Mouse (Mus musculus) CH12.LX (cell line): ENCODE data around the gene Fgfr2. TPM values are rescaled to one million over a fixed set of nuclear protein-coding genes. Genes with fewer than 3 reads are reported as not detected.

Source experiments
- DNase-seq: peaks from one replicate; pipeline ENCODE4 v3.0.0-alpha.2; 2013; ENCODE audit errors: extremely low read depth
- H3K27ac ChIP-seq: 2 replicates; pipeline ENCODE4 v1.5.1; 2012; ENCODE audit warnings: low read depth, mild to moderate bottlenecking, control low read depth, moderate library complexity; ENCODE audit not compliant: insufficient read depth
- H3K27me3 ChIP-seq: replicated peaks from 2 replicates; pipeline ENCODE3; 2012; ENCODE audit warnings: inconsistent platforms
- H3K36me3 ChIP-seq, 2 experiments: replicated peaks in 1 of 2; 2 replicates each; pipeline versions ENCODE3 to v1.6.1; 2012; ENCODE audit warnings: inconsistent platforms in 1 of 2, low read length in 1 of 2, mild to moderate bottlenecking in 1 of 2, mixed read lengths in 1 of 2, moderate library complexity in 1 of 2; ENCODE audit not compliant: control insufficient read depth in 1 of 2, insufficient read depth in 1 of 2
- H3K4me1 ChIP-seq, 2 experiments: 2 replicates each; pipeline ENCODE4 v1.6.1; 2012; ENCODE audit warnings: inconsistent platforms in 1 of 2, moderate library complexity in 1 of 2; ENCODE audit not compliant: insufficient read depth in 2 of 2, control insufficient read depth in 1 of 2
- H3K4me2 ChIP-seq: 2 replicates; pipeline ENCODE4 v1.6.1; 2012; ENCODE audit warnings: low read depth, mild to moderate bottlenecking, control low read depth; ENCODE audit not compliant: poor library complexity, insufficient read depth, severe bottlenecking
- H3K4me3 ChIP-seq, 3 experiments: fragments of 150-350 bp in 1 of 3; sonication (generic) in 1 of 3; replicated peaks in 1 of 3; 2 replicates each; pipeline versions ENCODE3 to v1.5.1; 2011 to 2012; ENCODE audit warnings: low read depth in 2 of 3, low read length in 2 of 3, mild to moderate bottlenecking in 2 of 3, moderate library complexity in 2 of 3, control low read depth in 1 of 3, improper control_type of control experiment in 1 of 3, inconsistent platforms in 1 of 3, mixed read lengths in 1 of 3; ENCODE audit not compliant: poor library complexity in 1 of 3
- H3K79me2 ChIP-seq: replicated peaks from 2 replicates; pipeline ENCODE4 v1.6.1; 2012; ENCODE audit warnings: mild to moderate bottlenecking, moderate library complexity; ENCODE audit not compliant: control insufficient read depth, poor library complexity, insufficient read depth, severe bottlenecking; ENCODE audit errors: extremely low read depth
- H3K9ac ChIP-seq: 2 replicates; pipeline ENCODE4 v1.6.1; 2012; ENCODE audit warnings: low read depth, mild to moderate bottlenecking, control low read depth, moderate library complexity; ENCODE audit not compliant: insufficient read depth
- H3K9me3 ChIP-seq: replicated peaks from 2 replicates; pipeline ENCODE3; 2012; ENCODE audit warnings: low read length, inconsistent platforms, mixed read lengths
- BHLHE40 ChIP-seq: IDR thresholded peaks from 2 replicates; pipeline ENCODE4 v1.6.1; 2011; ENCODE audit warnings: mild to moderate bottlenecking, low read depth, low read length, improper control_type of control experiment
- CTCF ChIP-seq, 2 experiments: IDR thresholded peaks in 1 of 2; conservative IDR thresholded peaks in 1 of 2; 2 replicates each; pipeline ENCODE4 v1.5.1; 2011 to 2012; ENCODE audit warnings: low read depth in 2 of 2, low read length in 2 of 2, improper control_type of control experiment in 1 of 2, inconsistent platforms in 1 of 2, mild to moderate bottlenecking in 1 of 2, moderate library complexity in 1 of 2
- ELF1 ChIP-seq: IDR thresholded peaks from 2 replicates; pipeline ENCODE4 v1.6.1; 2014; ENCODE audit warnings: low read depth, mild to moderate bottlenecking, inconsistent platforms, low read length, improper control_type of control experiment
- ETS1 ChIP-seq: conservative IDR thresholded peaks from 2 replicates; pipeline ENCODE4 v1.6.1; 2012; ENCODE audit warnings: low read depth, mild to moderate bottlenecking, inconsistent platforms, low read length, improper control_type of control experiment, moderate library complexity
- GABPA ChIP-seq: IDR thresholded peaks from 2 replicates; pipeline ENCODE4 v1.6.1; 2012; ENCODE audit warnings: low read depth, low read length, improper control_type of control experiment, inconsistent platforms; ENCODE audit not compliant: insufficient replicate concordance
- IRF4 ChIP-seq: IDR thresholded peaks from 2 replicates; pipeline ENCODE4 v1.6.1; 2014; ENCODE audit warnings: low read depth, mild to moderate bottlenecking, inconsistent platforms, low read length, improper control_type of control experiment
- MAFK ChIP-seq: IDR thresholded peaks from 2 replicates; pipeline ENCODE4 v1.6.1; 2011; ENCODE audit warnings: low read length, improper control_type of control experiment; ENCODE audit not compliant: insufficient replicate concordance
- MAX ChIP-seq: IDR thresholded peaks from 2 replicates; pipeline ENCODE4 v1.6.1; 2011; ENCODE audit warnings: low read length, improper control_type of control experiment
- MAZ ChIP-seq: IDR thresholded peaks from 2 replicates; pipeline ENCODE4 v1.6.1; 2012; ENCODE audit warnings: low read depth, mild to moderate bottlenecking, inconsistent platforms, low read length, improper control_type of control experiment, moderate library complexity
- MXI1 ChIP-seq: IDR thresholded peaks from 2 replicates; pipeline ENCODE4 v1.6.1; 2011; ENCODE audit warnings: mild to moderate bottlenecking, low read depth, low read length, improper control_type of control experiment
- MYC ChIP-seq: IDR thresholded peaks from 2 replicates; pipeline ENCODE4 v1.6.1; 2011; ENCODE audit warnings: low read depth, mild to moderate bottlenecking, improper control_type of control experiment, low read length
- NRF1 ChIP-seq: IDR thresholded peaks from 2 replicates; pipeline ENCODE4 v1.6.1; 2014; ENCODE audit warnings: low read depth, mild to moderate bottlenecking, inconsistent platforms, low read length, improper control_type of control experiment, moderate library complexity
- PAX5 ChIP-seq: IDR thresholded peaks from 2 replicates; pipeline ENCODE4 v1.6.1; 2012; ENCODE audit warnings: low read length, inconsistent platforms, mixed read lengths
- POLR2A ChIP-seq: IDR thresholded peaks from 2 replicates; pipeline ENCODE4 v1.6.1; 2011; ENCODE audit warnings: low read depth, mild to moderate bottlenecking, improper control_type of control experiment, low read length
- RAD21 ChIP-seq: IDR thresholded peaks from 2 replicates; pipeline ENCODE4 v1.6.1; 2011; ENCODE audit warnings: low read depth, mild to moderate bottlenecking, low read length, improper control_type of control experiment, moderate library complexity
- RCOR1 ChIP-seq: conservative IDR thresholded peaks from 2 replicates; pipeline ENCODE4 v1.6.1; 2012; ENCODE audit warnings: low read depth, mild to moderate bottlenecking, inconsistent platforms, low read length, improper control_type of control experiment
- SIN3A ChIP-seq: IDR thresholded peaks from 2 replicates; pipeline ENCODE4 v1.6.1; 2012; ENCODE audit warnings: low read length, improper control_type of control experiment, inconsistent platforms
- TBP ChIP-seq: conservative IDR thresholded peaks from 2 replicates; pipeline ENCODE4 v1.6.1; 2011; ENCODE audit warnings: low read depth, low read length, improper control_type of control experiment
- TCF12 ChIP-seq: IDR thresholded peaks from 2 replicates; pipeline ENCODE4 v1.6.1; 2014; ENCODE audit warnings: low read depth, mild to moderate bottlenecking, inconsistent platforms, low read length, improper control_type of control experiment
- UBTF ChIP-seq: IDR thresholded peaks from 2 replicates; pipeline ENCODE4 v1.6.1; 2012; ENCODE audit warnings: low read depth, mild to moderate bottlenecking, inconsistent platforms, low read length, improper control_type of control experiment, moderate library complexity
- USF2 ChIP-seq: conservative IDR thresholded peaks from 2 replicates; pipeline ENCODE4 v1.6.1; 2011; ENCODE audit warnings: low read depth, low read length, improper control_type of control experiment
- ZKSCAN1 ChIP-seq: IDR thresholded peaks from 2 replicates; pipeline ENCODE4 v1.6.1; 2012; ENCODE audit warnings: low read depth, inconsistent platforms, low read length, improper control_type of control experiment, borderline replicate concordance
- ZNF384 ChIP-seq: IDR thresholded peaks from 2 replicates; pipeline ENCODE4 v1.6.1; 2012; ENCODE audit warnings: low read depth, low read length, improper control_type of control experiment, inconsistent platforms
- dilution Hi-C: fragments of 300-500 bp; cut with MboI; formaldehyde crosslinking; loops from 2 replicates; pipeline ENCODE4 v1.14.3; 2020; ENCODE audit warnings: low sequenced_read_pairs; ENCODE audit not compliant: extremely low pct_unique_long_range_greater_than_20kb, extremely low pct_ligation_motif_present
- in situ Hi-C: fragments of 300-500 bp; cut with MboI; formaldehyde crosslinking; loops from 3 replicates; pipeline ENCODE4 v1.14.3; 2019; ENCODE audit warnings: low sequenced_read_pairs, low pct_ligation_motif_present, low pct_unique_long_range_greater_than_20kb, mixed read lengths
- polyA plus RNA-seq: library from polyadenylated mRNA; unstranded; fragments of >175 nt; gene quantifications from 2 replicates; pipeline ENCODE4 v1.2.1, GENCODE M21; 2012; ENCODE audit warnings: low read depth; ENCODE audit not compliant: insufficient read length
- total RNA-seq, 2 experiments: library from RNA; depleted of rRNA; stranded (reverse); fragments of 300-350 nt in 1 of 2; fragments of >200 nt in 1 of 2; gene quantifications; 2 replicates each; pipeline ENCODE4 v1.2.3; 2012 to 2014

Gene Fgfr2
- total and polyA plus RNA-seq, 3 experiments: not detected

DNA sequence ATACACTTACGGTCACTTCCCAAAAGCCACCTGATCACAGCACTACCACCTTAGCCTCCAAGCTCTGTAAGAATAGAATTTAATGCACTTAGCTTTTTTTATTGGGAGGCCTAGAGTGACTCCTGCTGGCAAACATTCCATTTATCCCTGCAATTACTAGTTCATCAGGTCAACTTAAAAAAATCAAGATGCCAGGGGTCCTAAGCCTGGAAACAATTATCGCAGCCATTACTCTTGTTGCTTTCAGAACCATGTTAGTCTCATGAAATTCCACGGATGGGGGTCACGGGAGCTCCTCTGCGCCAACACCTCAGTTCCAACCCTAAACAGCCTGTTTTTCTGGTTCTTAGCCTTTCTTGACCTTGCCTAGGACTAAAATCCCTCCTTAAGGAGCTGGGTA is 308.1 kb downstream of the Fgfr2 start:
- DNase-seq: no peak
- Histone ChIP-seq H3K27me3 (no peaks in the 10 kb centered on the region), H3K4me2 (no peak overlapping the region), H3K27ac (no peak overlapping the region), H3K9ac (no peak overlapping the region), H3K36me3 (peaks cover 0 to 4% of the 10 kb centered on the region in 2 experiments), H3K9me3 (no peaks in the 10 kb centered on the region), H3K4me1 (peaks cover 5 to 45% of the 10 kb centered on the region in 2 experiments), H3K79me2 (peaks cover 24% of the 10 kb centered on the region), H3K4me3 (no peak overlapping the region)
- dilution Hi-C loops: no loop called here
- TF ChIP-seq MAX (no peak), RAD21 (peak; percentile 22), RCOR1 (no peak), ELF1 (no peak), TBP (no peak), CTCF (conservative IDR thresholded peaks at IDR 0.05 in 1 of 2, IDR thresholded peaks at IDR 0.05 in 1 of 2; ENCODE audit: low read depth in 2 of 2, low read length in 2 of 2) (peak in 1 of 2 experiments; percentile 36; a peak in 2 of 4 replicates)
- in situ Hi-C loops: no loop called here

DNA sequence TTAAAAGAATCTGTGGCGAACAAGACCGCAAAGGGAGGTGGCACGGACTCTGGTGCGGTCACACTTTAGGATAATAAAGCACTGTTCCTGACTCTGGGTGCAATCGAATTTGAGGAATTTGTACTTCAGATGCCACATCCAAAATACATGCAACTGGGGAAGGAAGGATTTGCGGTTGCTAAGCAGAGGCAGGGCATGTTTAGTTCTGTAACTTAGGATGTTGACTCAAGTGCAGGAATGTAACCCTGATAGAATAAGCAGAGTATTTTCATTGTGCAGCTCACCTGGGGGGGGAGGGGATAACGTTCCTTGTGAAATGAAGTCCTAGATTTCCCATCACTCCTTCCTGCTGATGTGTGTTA is 309.1 kb downstream of the Fgfr2 start:
- no peaks in the 10 kb centered on the region for H3K9me3 ChIP-seq
- H3K27ac ChIP-seq: peak overlapping the region; percentile 71; the same call in 1 of the 2 replicates
- H3K9ac ChIP-seq: peak overlapping the region; percentile 82
- H3K4me2 ChIP-seq: peak overlapping the region; percentile 74
- H3K36me3 ChIP-seq: peaks cover 0 to 2% of the 10 kb centered on the region in 2 experiments
- no peak for DNase-seq
- peak overlapping the region; percentile 65 to 82 (median 81) for H3K4me3 ChIP-seq
- no peak for TF ChIP-seq MAX
- 0 out of 2 replicates have a peak, but pooled peaks have one; percentile 7 for TF ChIP-seq MYC
- TF ChIP-seq MAFK: no peak
- TF ChIP-seq, all 38 proteins: peak for 1
- Histone ChIP-seq H3K4me1 (peaks cover 7 to 54% of the 10 kb centered on the region in 2 experiments), H3K27me3 (no peaks in the 10 kb centered on the region), H3K79me2 (peaks cover 35% of the 10 kb centered on the region)
- in situ Hi-C loops: no loop called here
- dilution Hi-C loops: no loop called here

- peak within 1 kb of the TSS; percentile 82 for H3K9ac ChIP-seq
- no peaks in the 10 kb centered on the region for H3K27me3 ChIP-seq
- in situ Hi-C loops: no loop called here
- no peaks in the 10 kb centered on the region for H3K9me3 ChIP-seq
- peaks cover 40% of the 10 kb centered on the region for H3K79me2 ChIP-seq
- dilution Hi-C loops: no loop called here
- H3K4me3 ChIP-seq: peak within 1 kb of the TSS; percentile 65 to 82 (median 81)
- H3K4me1 ChIP-seq: peaks cover 7 to 59% of the 10 kb centered on the region in 2 experiments
- H3K4me2 ChIP-seq: peak within 1 kb of the TSS; percentile 96
- peak within 1 kb of the TSS; percentile 71 for H3K27ac ChIP-seq
- DNase-seq: no peak
- peaks cover 0 to 2% of the 10 kb centered on the region in 2 experiments for H3K36me3 ChIP-seq
- TF ChIP-seq TCF12 (0 out of 2 replicates have a peak, but pooled peaks have one; percentile 32), ETS1 (no peak), ZKSCAN1 (no peak), ELF1 (peak; percentile 78), POLR2A (peak; percentile 57; the same call in 1 of the 2 replicates), GABPA (no peak), ZNF384 (no peak), SIN3A (no peak), MAZ (0 out of 2 replicates have a peak, but pooled peaks have one; percentile 44), PAX5 (no peak), CTCF (conservative IDR thresholded peaks at IDR 0.05 in 1 of 2, IDR thresholded peaks at IDR 0.05 in 1 of 2; ENCODE audit: low read depth in 2 of 2, low read length in 2 of 2) (peak in 1 of 2 experiments; percentile 14; a peak in 1 of 4 replicates), NRF1 (peak; percentile 76), UBTF (peak; percentile 41; the same call in 1 of the 2 replicates), USF2 (no peak), IRF4 (no peak), MYC (0 out of 2 replicates have a peak, but pooled peaks have one; percentile 63), MAX (no peak), MXI1 (peak; percentile 7; the same call in 1 of the 2 replicates), RAD21 (no peak), BHLHE40 (0 out of 2 replicates have a peak, but pooled peaks have one; percentile 49)
These were observed 309.6 kb downstream of the Fgfr2 start, which contains the start of gene Fam53b for GRCm38 (mm10) chr7:132813416-132814088. Fam53b (minus strand) TSS chr7:132813886.
